Mouse (Mus musculus): ENCODE results near the gene Mrgprg.

DNA sequence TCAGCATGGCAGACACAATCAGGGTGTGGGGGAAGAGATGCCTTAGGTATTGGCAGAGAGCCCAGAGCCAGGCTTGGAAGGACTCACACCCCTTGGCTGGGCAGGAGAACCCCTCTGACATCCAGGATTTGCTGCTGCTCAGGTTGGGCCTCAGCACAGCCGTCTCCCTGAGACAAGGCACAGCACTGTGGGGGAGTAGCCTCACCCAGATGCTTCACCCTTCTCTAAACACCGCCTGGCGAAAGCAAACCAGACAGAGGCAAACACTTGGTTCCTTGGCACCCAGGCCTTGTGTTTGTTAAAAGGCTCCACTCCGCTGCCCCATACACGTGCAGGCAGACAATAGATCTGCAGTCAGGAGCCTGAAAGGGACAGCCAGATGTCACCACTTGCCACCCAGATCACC is 28.2 kb downstream of the Mrgprg start:
- no peak for TF ChIP-seq ZNF384 (IDR thresholded peaks at IDR 0.05; ENCODE audit: low read depth, low read length)
- no peak for TF ChIP-seq ZC3H11A (IDR thresholded peaks at IDR 0.05; ENCODE audit: borderline replicate concordance, low read depth, low read length)
- TF ChIP-seq CHD2 (IDR thresholded peaks at IDR 0.05; ENCODE audit: low read depth, low read length), result no peak
